Mouse (Mus musculus): ENCODE data around the gene Abhd17b. TPM values are rescaled to one million over a fixed set of nuclear protein-coding genes. Genes with fewer than 3 reads are reported as not detected.

Gene Abhd17b
- total RNA-seq, 2 experiments from 2014 or later: 54.8 to 62.1 TPM

DNA sequence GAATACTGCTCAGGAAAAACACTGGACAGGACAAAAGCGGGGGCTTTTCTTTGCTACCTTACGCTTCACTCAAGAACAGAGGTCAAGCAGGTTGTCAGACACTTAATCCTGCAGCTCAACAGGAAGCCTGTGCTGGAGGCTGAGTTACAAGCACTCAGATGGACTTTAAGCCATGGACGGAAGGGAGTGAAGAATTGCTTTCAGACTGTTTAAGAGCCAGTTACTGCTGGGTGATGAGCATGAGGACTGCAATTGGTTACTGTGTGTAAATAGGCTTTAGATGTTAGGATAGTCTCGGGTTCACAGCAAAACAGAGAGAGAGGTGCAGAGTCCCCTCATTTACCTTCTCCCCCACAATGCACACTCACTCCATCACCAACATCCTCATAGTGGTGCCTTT is 7.7 kb upstream of the Abhd17b start:
- no peak for DNase-seq (ENCODE audit: extremely low spot score in 1 of 2, low spot score in 2 of 2)
- intact Hi-C loops (cut with DNase I): no loop called here

DNA sequence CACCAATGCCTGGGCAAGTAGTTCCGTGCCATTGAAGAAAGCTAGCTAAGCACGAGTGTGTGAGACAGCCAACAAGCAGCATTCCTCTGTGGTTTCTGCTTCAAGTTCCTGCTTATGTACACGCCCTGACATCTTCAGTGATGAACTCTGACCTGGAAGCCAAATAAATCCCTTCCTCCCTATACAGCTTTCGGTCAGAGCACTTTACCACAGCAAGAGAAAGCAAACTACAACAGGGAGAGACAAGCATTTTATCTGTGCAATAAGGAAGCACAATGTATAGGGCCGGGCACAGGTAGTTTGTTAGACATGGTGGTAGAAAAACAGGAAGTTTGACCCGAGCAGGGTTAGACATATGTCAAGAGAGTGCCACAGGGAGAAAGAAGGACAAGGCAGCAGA is 6.8 kb upstream of the Abhd17b start:
- no peak for DNase-seq (ENCODE audit: extremely low spot score in 1 of 2, low spot score in 2 of 2)
- intact Hi-C loops (cut with DNase I): no loop called here

DNA sequence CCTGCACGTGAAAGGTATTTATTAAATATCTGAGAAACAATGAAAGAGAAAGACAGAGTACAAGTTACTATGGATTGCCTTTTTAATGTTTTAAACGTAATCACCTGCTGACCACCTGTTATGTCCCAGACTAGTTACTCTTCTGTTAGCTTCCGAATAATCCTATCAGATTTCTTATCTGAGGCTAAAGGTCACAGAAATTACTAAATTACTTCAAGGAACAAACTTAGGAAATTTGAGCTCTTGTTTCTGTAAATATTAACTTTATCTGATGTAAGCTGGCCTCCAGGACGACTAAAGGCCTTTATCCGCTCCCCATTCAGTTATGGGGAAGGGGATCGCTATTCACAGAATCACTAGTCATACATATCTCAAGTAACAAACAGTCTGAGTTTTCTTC is 1.3 kb upstream of the Abhd17b start:
- DNase-seq (ENCODE audit: extremely low spot score in 1 of 2, low spot score in 2 of 2): no peak
- intact Hi-C loops (cut with DNase I): loop anchor here (5.0 to 10.0 kb wide), 3 partner anchors 76 to 653 kb away; no protein-coding TSS in a partner anchor

DNA sequence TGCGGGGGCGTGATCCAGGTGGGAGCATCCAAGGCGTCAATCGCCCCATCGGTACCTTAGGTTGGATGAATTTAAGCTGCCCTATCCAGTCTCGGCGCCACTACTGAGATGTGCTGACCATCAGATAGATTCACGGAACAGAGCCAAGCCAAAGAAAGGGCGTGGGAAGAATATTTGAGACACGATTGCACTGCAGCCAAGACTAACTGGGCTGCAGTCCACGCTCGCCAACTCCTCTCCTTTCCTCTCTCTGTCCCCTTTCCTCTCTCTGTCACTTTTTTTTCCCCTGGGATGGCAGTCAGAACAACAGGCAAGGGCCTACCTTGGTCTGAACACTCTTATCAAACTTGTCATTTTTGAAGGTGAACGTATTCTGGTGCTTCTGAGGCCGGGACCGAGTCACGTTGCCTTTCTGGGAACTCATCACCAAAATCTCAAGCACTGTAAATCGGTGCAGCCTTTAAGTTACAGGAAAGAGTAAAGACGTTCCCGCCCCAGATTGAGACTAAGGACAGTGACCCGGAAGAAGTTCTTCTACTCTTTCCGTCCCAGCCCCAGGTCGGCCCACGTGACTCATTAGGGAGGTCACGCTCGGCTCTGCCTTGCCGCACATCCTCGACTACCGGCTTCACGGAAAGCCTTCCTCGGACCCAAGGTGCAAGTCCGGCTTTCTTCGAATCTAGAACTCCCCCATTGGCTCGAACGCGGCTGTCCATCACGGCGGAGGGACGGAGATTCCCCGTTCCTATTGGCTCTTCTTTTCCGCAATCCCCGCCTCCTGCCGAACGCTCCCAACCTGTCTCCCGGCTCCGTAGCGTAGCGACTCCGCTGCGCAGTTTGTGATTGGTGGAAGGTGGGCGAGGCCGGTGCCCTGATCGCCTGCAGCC is 457 bp upstream of the Abhd17b start, which contains the start of gene 1110059E24Rik:
Gene 1110059E24Rik (minus strand): TSS at position 692 of the 887 bp plus-strand sequence.
- peak; percentile 96 to 98 for DNase-seq (ENCODE audit: extremely low spot score in 1 of 2, low spot score in 2 of 2)
- intact Hi-C loops (cut with DNase I): loop anchor here (5.0 to 10.0 kb wide), 3 partner anchors 75 to 652 kb away; no protein-coding TSS in a partner anchor

DNA sequence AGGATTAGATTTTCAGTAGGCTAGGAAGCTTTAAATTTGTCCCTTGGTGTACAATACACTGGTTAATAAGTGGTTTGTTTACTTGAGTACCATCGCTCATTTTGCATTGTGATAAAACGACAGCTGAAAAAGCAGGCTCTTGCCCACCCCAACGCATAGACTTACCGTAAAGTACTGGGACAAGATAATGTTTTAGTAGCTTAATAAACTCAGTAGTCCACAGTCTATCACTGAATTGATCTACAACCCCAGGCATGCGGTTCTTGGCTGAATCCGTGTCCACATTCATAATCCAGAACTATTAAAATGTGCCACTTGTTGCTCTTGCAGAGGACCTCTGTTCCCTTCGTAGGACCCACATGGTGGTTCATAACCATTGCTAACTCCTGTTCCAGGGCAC is 1.8 kb downstream of the Abhd17b start:
- no peak for DNase-seq (ENCODE audit: extremely low spot score in 1 of 2, low spot score in 2 of 2)
- intact Hi-C loops (cut with DNase I): loop anchor here (5.0 to 10.0 kb wide), 3 partner anchors 73 to 650 kb away; no protein-coding TSS in a partner anchor

DNA sequence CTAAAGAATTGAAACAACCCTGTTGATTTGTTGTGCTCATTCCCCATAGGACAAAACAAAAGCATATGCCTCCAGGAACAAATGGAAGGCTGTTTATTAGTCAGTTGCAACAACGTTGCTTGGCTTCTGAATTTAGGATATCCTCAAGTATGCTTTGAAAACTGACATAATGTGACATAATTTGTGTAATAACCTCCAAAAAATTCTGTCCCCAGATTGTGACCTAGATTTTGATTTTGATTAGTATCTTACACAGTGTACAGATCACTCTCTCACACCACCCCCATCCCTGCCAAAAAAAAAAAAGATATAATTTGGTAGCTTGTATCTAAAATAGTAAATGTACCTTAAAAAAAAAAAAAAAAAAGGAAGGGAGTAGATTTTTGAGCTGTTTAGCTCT is 7.7 kb downstream of the Abhd17b start:
- intact Hi-C loops (cut with DNase I): no loop called here
- DNase-seq (ENCODE audit: extremely low spot score in 1 of 2, low spot score in 2 of 2): no peak

DNA sequence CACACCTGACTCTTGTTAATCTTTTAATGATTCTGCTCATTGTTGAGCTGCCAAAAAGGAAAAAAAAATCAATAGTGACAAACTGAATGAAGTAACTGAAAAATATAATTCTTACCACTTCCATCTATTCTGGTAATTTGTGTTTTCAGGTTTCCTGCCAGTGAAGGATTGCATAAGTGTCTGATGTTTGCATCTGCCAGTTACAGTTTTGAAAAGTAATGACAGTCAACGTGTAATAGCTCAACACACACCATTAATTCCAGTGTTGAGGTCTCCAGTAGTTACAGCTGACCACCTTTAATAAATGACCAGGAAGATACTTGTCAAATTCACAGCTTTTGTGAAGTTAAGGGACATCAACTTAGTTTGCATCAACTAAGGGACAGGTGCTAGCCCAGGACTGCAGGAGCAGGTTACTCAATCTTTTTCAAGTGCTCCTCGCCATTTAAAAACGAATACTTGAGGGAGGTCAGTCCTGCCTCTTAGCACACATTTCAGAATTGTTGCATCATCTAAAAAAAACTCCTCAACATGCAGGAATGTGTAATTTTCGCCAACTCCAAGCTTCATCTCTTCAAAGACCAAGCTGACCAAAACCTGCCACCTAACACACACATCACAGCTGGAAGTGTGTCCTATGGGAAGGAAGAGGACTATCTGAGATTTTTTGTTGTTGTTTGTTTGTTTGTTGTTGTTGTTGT is 10.9 kb downstream of the Abhd17b start:
- DNase-seq (ENCODE audit: extremely low spot score in 1 of 2, low spot score in 2 of 2): no peak
- intact Hi-C loops (cut with DNase I): no loop called here

DNA sequence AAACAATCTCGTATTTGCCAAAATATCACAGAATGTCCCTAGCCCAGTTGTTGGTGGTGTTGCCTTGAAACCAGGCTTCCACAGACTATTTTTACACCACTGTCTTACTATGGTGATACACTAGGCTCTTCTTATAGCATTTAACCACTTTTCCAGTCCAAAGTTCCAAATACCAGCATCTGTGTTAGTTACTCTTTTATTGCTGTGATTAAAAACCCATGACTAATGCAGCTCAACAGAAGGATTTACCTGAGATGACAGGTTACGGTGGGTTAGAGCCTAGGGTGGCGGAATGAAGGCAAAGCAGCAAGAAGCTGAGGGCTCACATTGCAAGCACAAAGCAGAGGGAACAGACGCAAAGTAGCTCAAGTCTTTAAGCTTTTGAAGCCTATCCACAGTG is 16.7 kb downstream of the Abhd17b start:
- intact Hi-C loops (cut with DNase I): no loop called here
- no peak for DNase-seq (ENCODE audit: extremely low spot score in 1 of 2, low spot score in 2 of 2)

DNA sequence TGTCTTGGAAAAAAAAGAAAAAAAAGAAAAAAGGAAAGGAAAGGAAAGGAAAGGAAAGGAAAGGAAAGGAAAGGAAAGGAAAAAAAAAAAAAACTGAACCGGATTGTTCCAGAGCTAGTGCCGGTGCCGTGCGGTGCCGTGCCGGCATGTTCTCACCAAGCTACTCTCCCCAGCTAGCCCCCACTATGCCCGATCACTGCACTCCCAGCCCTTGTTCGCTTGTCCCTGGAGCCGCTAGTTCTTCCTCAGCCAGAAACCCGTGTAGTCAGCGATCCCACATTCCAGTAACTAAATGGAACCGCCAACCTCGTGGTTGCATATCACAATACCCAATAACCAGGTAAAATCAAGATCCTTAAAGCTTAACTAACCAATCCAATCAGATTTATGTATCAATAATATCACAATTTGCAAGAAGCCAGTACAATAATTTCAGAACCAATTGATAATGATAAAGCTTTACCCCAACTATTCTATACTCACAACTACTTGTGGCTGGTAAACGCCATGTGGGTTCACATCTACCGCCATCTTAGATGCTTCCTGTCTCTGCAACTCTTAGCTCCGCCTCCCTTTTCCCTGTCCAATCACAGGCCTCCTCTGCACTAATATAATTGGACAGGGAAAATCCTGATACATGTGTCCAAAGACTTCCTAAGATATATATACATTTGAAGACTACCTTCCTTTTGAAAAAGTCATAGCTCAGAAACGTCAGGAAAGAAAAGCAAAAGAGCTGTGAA is 21.5 kb downstream of the Abhd17b start:
- no peak for DNase-seq (ENCODE audit: extremely low spot score in 1 of 2, low spot score in 2 of 2)
- intact Hi-C loops (cut with DNase I): no loop called here

DNA sequence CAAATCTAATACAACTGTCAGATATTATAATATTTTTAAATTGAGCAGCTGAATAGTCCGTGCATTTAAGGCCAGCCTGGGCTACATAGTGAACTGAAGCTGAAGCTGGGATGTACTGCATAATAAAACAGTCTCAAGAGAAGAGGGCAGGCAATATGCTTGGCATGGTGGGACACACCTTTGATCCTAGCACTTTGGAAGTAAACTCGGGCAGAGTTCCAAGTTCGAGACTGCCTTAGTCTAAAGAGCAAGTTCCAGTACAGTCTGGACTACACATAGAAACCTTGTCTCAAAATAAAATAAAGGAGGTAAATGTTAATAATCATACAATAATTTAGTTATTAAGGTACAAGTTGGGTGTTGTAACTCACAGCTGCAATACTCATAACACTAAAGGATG is 27.1 kb downstream of the Abhd17b start:
- intact Hi-C loops (cut with DNase I): no loop called here
- DNase-seq (ENCODE audit: extremely low spot score in 1 of 2, low spot score in 2 of 2): no peak

DNA sequence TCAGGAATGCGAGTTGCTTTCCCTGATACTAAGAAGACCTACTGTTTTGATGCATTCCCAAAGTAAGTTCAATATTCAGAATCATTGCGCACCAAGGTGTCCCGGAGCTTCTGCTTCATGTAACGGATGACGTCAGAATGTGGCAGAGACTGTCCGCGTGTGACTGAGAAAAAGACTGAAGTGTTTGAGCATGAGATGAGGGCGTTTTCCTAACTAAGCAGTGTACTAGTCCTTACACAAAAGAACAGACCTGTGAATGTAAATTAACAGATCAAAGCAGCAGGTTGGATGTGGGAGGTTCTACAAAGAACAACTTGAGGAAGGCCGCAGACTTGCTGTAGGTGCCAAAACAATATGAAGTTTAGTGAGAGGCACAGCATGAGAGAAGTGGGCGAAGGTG is 28.0 kb downstream of the Abhd17b start:
- intact Hi-C loops (cut with DNase I): no loop called here

DNA sequence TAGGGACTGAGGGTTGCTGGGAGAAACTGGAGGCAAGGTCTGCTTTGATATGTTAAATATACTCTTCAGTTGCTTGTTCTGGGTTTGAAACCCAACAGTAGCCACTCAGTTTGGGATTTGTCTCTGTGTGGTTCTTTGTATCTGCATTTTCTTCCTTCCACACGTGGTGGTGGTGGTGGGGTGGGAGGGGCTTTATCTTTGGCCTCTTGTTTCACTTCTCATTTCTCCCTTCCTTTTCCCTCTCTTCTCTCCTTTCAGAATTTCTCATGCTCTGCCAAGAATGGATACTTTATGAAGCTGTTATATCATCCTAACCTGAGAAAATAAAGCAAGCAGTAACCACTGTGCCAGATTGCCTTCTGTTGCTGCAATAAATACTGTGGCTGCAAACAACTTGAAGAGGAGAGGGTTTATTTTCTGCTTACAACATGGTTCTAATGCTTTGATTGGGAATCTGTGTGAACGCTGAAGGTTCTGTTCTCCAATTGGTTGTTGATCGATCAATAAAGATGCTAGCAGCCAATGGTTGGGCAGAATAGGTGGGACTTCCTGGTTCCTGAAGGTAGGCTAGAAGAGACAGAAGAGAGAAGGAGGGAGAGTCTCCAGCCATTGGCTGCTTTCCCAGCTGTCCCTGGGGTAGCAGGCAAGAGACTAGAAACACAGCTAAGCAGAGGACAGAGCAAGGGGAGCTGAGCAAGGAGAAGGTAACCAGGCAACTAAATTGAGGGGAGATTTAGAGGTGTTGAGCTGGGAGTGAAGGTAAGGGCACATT is 60.5 kb downstream of the Abhd17b start:
- peak in 1 of 2 experiments; percentile 40 for DNase-seq (ENCODE audit: extremely low spot score in 1 of 2, low spot score in 2 of 2)
- intact Hi-C loops (cut with DNase I): no loop called here

More for the DNA sequence above, 28.0 kb downstream of the Abhd17b start:
- DNase-seq (ENCODE audit: extremely low spot score in 1 of 2, low spot score in 2 of 2): no peak

DNA sequence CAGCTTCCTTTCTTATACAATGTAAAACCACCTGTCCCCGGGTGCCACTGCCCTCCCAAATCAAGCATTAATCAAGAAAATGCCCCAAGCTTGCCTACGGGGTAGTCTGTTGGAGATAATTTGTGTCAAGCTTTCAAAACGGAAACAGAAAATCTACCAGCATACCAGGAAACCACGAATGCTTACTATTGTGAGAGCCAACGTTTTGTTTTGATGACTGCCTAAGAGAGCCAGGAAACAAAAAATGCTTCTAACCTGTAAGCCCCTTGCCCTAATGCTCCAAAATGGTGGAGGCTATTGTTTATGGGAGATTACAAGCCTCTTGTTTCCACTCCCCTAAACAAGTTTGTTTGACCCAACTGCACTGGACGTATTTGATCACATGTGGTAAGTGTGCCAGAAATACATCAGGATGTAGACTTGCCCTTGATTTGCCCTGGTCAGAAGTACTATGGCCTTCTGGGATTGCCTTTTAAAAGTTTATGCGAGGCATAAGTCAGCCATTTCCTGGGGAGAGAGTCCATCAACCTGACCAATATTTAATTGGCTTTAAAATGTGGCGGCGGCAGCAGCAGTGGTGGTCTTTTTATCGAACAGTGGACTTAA is 61.4 kb downstream of the Abhd17b start:
- intact Hi-C loops (cut with DNase I): no loop called here

DNA sequence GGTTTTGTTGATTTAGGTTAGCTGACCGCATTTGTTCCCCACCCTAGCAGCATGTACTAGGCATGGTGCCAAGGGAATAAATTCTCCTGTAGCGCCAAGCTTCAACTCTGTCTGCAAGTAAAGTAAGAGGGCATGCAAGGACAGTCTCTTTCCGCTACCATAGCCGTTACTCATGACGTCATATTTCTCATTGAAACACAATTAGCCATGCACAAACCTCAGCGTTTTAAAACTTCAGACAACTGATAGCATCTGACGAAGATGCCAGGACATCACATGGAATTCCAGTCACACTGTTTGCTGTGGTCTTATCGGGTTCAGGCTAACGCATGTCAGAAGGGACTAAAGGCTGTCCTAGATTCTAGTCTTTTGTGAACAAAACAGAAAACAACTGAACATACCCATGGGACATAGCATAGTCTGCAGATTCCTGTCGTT is 62.0 kb downstream of the Abhd17b start:
- intact Hi-C loops (cut with DNase I): no loop called here
- no peak for DNase-seq (ENCODE audit: extremely low spot score in 1 of 2, low spot score in 2 of 2)

More for the DNA sequence above, 61.4 kb downstream of the Abhd17b start:
- DNase-seq (ENCODE audit: extremely low spot score in 1 of 2, low spot score in 2 of 2): no peak

DNA sequence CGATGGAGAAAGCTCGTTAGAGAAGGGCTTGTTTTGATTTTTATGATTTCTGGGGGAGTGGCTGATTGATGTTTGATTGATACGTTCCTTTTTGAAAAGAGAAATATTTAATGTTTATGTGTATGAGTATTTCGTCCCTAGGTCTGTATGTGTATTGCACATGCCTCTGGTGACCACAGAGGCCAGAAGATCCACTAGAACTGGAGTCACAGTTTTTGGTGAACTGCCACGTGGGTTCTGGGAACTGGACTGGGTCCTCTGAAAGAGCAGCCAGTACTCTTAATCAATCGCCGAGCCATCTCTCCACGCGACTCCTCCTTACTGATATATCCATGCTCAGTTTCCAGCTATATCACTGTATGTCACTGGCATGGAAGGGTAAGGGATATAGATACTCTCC is 62.5 kb downstream of the Abhd17b start:
- DNase-seq (ENCODE audit: extremely low spot score in 1 of 2, low spot score in 2 of 2): no peak
- intact Hi-C loops (cut with DNase I): no loop called here

DNA sequence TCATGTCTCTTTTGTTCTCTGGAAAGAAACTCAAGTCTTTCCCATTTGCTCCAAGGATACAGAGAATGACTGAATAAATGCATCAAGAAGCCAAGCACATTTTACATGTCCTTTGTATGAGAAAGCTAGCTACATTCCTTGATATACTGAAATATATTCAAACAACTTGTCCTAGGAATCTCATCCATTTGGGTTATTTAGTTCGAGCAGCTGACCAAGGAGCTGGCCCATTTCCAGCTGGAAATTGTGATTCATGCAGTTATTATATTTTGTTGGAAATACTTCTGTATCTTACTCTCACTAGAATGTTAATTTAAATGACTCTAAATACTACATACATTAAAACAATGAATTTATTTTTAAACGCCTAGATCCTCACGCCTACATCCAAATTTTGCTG is 63.5 kb downstream of the Abhd17b start:
- intact Hi-C loops (cut with DNase I): no loop called here
- no peak for DNase-seq (ENCODE audit: extremely low spot score in 1 of 2, low spot score in 2 of 2)

DNA sequence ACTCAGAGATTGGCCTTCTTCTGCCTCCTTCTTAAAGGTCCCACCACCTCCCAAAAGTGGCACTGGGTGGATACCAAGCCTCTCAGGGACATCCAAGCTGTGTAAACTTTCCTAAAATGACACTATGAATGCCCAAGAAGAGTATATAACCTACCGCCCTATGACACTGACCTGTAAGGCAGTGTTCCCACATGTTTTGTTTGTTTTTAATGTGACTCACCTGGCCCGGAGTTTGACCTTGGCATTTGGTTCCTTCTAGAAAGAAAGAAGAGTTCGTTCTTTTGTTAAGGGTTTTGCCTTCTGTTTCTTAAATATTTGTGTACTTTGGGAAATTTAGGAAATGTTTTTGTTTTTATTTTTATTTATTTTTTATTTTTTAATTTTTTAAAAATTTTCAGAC is 66.2 kb downstream of the Abhd17b start:
- intact Hi-C loops (cut with DNase I): no loop called here
- no peak for DNase-seq (ENCODE audit: extremely low spot score in 1 of 2, low spot score in 2 of 2)

DNA sequence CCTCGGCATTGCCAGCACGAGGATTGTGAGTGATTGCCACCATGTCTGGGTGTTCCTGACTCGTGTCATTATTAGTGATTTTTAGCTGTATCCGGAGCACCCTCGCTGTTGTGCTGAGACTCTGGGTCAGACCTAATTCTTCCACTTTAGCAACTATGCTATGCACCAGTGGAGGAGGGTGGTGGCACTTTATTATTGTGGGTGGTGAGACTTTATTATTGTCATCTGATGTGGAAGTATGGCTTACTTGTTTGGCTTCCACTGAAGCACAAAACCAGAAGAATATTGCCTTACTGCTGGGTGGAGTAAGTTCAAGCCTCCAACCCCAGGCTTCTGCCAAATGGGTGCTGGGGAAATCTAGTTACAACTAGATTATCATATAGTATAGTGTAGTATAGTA is 68.0 kb downstream of the Abhd17b start:
- intact Hi-C loops (cut with DNase I): no loop called here
- DNase-seq (ENCODE audit: extremely low spot score in 1 of 2, low spot score in 2 of 2): no peak

Data from left cerebral cortex, postnatal 10 days (tissue).